Mouse (Mus musculus) heart, postnatal 25 days (tissue): Measurements from ENCODE around the gene Rbbp8nl. TPM values are rescaled to one million over a fixed set of nuclear protein-coding genes. Genes with fewer than 3 reads are reported as not detected.

Experiments used
- DNase-seq: peaks from one replicate; pipeline ENCODE4 v3.0.0; 2022; ENCODE audit warnings: low spot score
- intact Hi-C: fragments of 180-260 bp; cut with DNase I; formaldehyde crosslinking; loops from one replicate; pipeline ENCODE4 v1.15.1; 2025
- total RNA-seq, 2 experiments: library from RNA; stranded (reverse); gene quantifications; 2 replicates each; pipeline ENCODE4 v1.2.3; 2021

Rbbp8nl gene
- not detected for total RNA-seq

GRCm38 (mm10) chr2:180289440-180290108, at the start of gene Rbbp8nl:
TSS of gene Rbbp8nl (minus strand) at chr2:180289879.
- no peak for DNase-seq
- intact Hi-C loops, result no loop called here

GRCm38 (mm10) chr2:180334551-180334986, 44.9 kb upstream of the Rbbp8nl start, which contains the start of gene Gata5:
TSS of gene Gata5 (minus strand) at chr2:180334699.
- DNase-seq, result peak; percentile 18
- intact Hi-C loops, result no loop called here

- no peak for DNase-seq
Measured at GRCm38 (mm10) chr2:180333778-180334550, 44.3 kb upstream of the Rbbp8nl start.

GRCm38 (mm10) chr2:180329466-180329865, 39.8 kb upstream of the Rbbp8nl start:
- DNase-seq, result no peak
- intact Hi-C loops, result no loop called here

More at GRCm38 (mm10) chr2:180333778-180334550, 44.3 kb upstream of the Rbbp8nl start:
- intact Hi-C loops, result no loop called here

- no peak for DNase-seq
- intact Hi-C loops, result no loop called here
Measured at GRCm38 (mm10) chr2:180322674-180323355, 33.1 kb upstream of the Rbbp8nl start.

GRCm38 (mm10) chr2:180320216-180320615, 30.5 kb upstream of the Rbbp8nl start:
- intact Hi-C loops, result no loop called here
- DNase-seq, result no peak

GRCm38 (mm10) chr2:180317591-180317990, 27.9 kb upstream of the Rbbp8nl start:
- intact Hi-C loops, result no loop called here
- DNase-seq, result no peak

GRCm38 (mm10) chr2:180314292-180314691, 24.6 kb upstream of the Rbbp8nl start:
- intact Hi-C loops, result no loop called here

GRCm38 (mm10) chr2:180311147-180311546, 21.5 kb upstream of the Rbbp8nl start:
- intact Hi-C loops, result no loop called here

More at GRCm38 (mm10) chr2:180314292-180314691, 24.6 kb upstream of the Rbbp8nl start:
- DNase-seq, result no peak

GRCm38 (mm10) chr2:180307680-180308079, 18.0 kb upstream of the Rbbp8nl start:
- DNase-seq, result no peak
- intact Hi-C loops, result no loop called here

More at GRCm38 (mm10) chr2:180311147-180311546, 21.5 kb upstream of the Rbbp8nl start:
- no peak for DNase-seq

- intact Hi-C loops, result no loop called here
- DNase-seq, result peak; percentile 45
Measured at GRCm38 (mm10) chr2:180306423-180307168, 16.9 kb upstream of the Rbbp8nl start.

GRCm38 (mm10) chr2:180306009-180306408, 16.3 kb upstream of the Rbbp8nl start:
- no peak for DNase-seq
- intact Hi-C loops, result no loop called here

GRCm38 (mm10) chr2:180305490-180305889, 15.8 kb upstream of the Rbbp8nl start:
- intact Hi-C loops, result no loop called here
- no peak for DNase-seq

GRCm38 (mm10) chr2:180304554-180304953, 14.9 kb upstream of the Rbbp8nl start:
- DNase-seq, result no peak
- intact Hi-C loops, result no loop called here

- intact Hi-C loops, result no loop called here
- no peak for DNase-seq
Measured at GRCm38 (mm10) chr2:180303468-180303867, 13.8 kb upstream of the Rbbp8nl start.

- intact Hi-C loops, result no loop called here
Measured at GRCm38 (mm10) chr2:180302201-180302600, 12.5 kb upstream of the Rbbp8nl start.

GRCm38 (mm10) chr2:180300771-180301170, 11.1 kb upstream of the Rbbp8nl start:
- intact Hi-C loops, result no loop called here
- DNase-seq, result no peak

More at GRCm38 (mm10) chr2:180302201-180302600, 12.5 kb upstream of the Rbbp8nl start:
- no peak for DNase-seq

- intact Hi-C loops, result no loop called here
- no peak for DNase-seq
Measured at GRCm38 (mm10) chr2:180300252-180300651, 10.6 kb upstream of the Rbbp8nl start.

- DNase-seq, result no peak
- intact Hi-C loops, result no loop called here
Measured at GRCm38 (mm10) chr2:180292906-180293305, 3.2 kb upstream of the Rbbp8nl start.

- intact Hi-C loops, result no loop called here
Measured at GRCm38 (mm10) chr2:180292026-180292425, 2.3 kb upstream of the Rbbp8nl start.

More at GRCm38 (mm10) chr2:180292026-180292425, 2.3 kb upstream of the Rbbp8nl start:
- DNase-seq, result no peak
